Mouse (Mus musculus): ENCODE measurements at regions not wholly inside any gene's neighbourhood (a gene's known extent, or its start where the extent isn't known, plus 50 kb on each side); places are given as distances from the start of the nearest gene placed in this dataset.

DNA sequence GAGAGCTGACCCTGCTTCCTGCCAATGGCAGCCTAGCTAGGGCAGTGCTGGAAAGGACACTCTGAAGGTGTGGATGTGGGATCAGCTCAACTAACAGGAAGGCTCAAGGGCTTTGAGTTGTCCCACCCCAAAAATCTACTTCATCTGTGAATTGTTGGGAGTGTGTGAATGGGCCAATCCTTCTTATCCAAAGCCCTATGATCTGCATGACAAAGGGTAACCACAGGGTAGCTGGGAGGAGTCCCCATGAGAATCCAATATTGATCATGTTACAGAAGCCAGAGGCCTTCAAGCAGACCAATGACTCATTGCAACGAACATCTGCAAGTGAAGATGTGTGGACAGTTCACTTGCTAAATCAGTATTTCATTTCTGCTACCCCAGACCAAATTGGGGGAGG lies 51.1 kb upstream of the Adra1b start:
- no peak for DNase-seq (ENCODE audit: low spot score in 2 of 2)

DNA sequence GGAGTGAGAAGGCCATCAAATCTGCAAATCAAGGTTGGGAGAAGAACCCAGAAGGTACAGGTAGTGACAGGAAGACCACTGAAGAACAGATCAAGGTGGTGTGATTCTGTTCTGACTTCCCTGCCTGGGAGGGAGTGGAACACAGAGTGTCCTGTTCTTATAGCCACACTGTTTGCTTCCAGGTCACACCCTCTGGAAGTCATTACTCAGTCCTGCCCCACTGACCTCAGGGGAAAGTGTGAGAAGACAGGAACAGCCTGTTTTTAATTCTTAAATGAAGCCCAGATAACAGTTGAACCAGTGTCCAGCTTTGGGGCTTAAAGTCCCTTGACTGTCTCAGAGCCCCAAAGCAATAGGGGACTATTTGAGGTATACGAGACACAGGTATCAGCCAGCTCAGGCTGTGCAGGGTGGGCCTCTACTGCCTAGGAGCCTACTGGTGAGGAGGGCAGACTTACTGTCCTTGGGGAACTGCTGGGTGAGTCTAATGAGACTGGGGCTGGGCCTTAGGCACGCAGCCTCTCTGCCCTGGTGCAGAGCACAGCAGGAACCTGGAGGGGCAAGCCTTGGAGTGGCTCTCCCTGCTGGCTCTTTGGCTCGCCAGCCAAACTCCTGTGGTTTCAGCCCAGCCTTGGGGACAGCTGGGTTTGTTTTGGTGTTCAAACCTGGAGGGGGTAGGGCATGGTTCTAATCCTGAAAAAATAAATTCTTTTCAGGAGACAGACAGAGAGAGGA lies 57.4 kb upstream of the Adra1b start:
- no peak for DNase-seq (ENCODE audit: low spot score in 2 of 2)

DNA sequence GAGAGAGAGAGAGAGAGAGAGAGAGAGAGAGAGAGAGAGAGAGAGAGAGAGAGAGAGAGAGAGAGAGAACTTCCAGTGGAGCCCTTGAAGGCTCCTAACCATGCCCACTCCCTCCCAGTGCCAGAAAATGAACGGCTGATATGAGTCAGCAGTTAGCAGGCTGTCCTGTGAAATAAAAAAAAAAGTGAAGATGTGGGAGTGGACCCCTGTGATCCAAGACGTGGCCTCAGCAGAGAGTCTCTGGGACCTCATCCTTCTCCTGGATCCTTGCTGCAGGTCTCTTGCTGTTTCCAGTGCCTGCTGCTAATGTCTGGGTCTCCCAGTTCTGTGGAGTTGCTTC lies 57.9 kb upstream of the Adra1b start:
- DNase-seq (ENCODE audit: low spot score in 2 of 2) = no peak

DNA sequence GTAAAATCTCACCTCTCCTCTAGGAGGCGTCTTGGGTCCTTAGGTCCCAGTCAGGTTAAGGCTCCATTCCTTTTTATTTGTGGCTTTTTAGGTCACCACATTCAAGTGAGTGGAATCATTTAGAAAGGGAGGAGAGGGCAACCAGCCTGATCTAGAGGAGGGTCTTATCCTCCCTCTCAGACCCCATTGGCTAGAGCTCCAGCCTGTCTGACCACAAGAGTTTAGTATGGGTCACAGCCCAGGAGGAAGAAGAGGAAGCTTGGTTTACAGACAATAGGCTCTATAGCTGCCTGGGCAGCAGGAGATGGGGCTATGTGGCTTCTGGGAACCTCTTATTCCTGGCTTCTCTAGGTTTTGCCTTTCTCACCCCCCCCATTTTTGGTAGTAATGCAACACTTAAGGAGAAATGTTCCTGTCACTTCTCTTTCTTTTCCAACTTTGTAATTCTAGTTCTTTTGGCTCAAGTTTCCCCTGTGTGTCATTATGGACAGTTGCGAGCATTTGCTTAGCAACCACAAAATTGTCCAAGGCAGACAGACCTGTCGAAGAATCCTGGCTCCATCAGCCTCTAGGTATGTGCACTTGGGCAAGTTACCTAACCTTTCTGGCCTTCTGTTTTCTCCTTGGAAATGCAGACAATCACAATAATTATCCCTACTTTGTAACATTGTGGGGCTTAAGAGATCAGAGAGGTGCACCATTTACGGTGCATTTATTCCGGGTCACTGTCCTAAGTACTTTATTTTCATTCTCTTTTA lies 59.5 kb upstream of the Adra1b start:
- DNase-seq (ENCODE audit: low spot score in 2 of 2) = no peak

DNA sequence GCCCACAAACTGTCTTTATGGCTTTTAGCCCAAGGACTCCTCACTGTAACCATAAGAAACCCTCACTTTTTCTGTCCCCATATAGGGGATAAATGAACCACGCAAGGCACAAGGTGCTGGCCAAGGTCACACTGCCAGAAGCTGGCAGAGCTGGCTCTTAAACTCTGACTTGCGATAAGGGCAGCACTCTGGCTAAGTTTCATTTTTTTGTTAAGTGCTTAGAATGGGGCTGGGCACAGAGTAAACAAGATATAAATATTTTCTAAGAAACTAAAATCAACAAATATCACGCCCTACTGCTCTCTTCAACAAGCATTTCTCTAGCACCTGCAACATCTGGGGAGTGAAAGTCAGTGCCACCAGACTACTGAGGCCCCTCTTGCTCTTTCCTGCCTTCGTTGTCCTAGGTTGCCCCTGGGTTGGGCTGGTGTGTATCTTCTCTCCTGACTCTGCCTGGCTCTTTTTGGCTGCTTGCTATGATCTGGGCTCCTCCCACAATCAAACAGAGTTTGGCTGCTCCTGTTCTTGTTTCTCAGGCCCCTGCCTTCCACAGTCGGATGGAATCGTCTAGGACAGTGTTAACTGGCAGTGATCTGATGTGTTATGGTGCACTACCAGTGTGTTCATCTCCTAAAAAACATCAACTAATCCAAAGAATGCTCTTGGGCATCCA lies 60.5 kb upstream of the Adra1b start:
- DNase-seq (ENCODE audit: low spot score in 2 of 2) = no peak

DNA sequence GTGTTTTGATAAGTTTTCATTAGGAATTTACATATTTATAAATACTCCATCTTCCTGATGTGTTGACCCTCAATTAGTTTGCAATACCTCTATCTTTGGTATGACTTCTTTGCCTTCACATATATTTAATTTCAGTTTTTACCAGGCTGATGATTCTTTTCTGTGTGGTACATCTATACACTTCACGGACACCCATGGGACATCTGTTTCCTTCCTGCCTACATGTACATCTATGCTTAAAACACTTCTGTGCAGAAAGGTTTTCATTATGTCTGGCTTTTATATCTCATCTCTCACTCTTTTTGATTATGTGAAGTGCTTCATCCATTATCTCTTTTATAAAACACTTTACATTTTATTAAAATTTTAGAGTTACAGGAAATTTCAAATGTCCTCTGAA lies 66.8 kb upstream of the Adra1b start:
- DNase-seq (ENCODE audit: low spot score in 2 of 2) = no peak

DNA sequence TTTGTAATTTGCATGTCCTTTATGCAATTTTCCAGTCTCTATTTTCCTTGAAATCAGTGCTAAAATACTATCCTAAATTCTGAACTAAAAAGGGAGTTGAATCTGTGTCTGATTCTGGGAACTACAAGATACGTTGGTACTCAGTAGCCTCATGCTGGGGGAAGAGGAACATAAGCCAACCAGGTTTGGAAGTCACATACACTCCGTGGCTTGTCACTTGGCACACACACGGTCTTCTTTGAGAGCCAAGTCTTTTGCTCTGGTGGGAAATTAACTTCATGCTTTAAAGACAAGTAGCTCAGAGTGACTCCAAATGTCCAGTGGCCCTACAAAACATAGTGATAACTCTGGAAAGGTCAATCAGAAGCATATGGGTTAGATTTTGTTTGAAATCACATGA lies 70.9 kb upstream of the Adra1b start:
- no peak for DNase-seq (ENCODE audit: low spot score in 2 of 2)

DNA sequence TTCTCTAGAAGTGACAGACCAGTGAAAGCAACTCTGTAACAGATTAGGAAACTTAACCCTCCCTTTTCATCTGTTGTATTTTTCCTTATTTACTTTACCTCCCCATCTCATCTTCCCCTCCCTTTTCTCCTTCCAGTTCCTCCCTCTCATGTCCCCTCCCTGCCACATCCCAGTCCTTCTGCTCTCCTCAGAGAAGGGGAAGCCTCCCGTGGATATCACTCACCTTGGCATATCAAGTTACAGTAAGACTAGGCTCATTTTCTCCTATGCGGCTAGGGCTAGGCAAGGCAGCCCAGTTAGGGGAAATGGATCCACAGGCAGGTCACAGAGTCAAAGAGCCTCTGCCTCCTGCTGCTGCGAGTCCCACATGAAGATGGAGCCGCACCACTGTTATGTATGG lies 75.0 kb upstream of the Adra1b start:
- DNase-seq (ENCODE audit: low spot score in 2 of 2) = no peak

DNA sequence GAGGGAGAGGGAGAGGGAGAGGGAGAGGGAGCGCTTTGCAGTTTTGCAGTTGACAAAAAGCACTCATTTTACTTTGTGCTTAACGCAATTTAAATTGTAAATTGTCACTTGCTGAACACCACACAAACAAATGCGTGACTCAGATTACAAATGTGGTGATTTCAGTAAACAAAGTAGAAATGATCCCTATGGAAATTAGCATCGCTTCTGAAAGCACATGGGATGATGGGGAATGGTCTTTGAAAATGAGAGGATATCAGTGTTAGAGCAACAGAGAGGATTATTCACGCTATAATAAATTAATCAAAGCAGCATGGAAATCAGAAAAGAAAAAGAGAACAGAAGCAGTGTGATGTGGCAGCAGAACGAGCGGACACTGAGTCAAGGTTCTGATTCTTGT lies 78.4 kb upstream of the Adra1b start:
- no peak for DNase-seq (ENCODE audit: low spot score in 2 of 2)

DNA sequence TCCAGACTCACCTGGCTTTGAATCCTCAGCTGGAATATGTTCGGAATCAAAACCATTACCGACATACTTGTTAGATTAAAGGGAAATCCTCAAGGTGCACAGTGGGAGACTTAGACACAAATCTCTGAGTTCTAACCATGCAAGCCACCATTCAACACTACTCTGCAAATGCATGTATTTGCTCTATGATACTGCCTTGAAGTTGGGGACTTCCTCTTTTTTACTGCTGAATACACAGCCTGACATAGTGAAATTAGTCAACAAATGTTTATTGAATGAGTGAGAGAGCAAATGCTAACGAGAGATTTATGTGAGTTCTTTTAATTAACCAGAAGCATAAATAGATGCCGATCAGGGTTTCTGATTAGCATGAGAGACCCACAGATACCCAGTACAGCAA lies 79.4 kb upstream of the Adra1b start:
- DNase-seq (ENCODE audit: low spot score in 2 of 2) = no peak

DNA sequence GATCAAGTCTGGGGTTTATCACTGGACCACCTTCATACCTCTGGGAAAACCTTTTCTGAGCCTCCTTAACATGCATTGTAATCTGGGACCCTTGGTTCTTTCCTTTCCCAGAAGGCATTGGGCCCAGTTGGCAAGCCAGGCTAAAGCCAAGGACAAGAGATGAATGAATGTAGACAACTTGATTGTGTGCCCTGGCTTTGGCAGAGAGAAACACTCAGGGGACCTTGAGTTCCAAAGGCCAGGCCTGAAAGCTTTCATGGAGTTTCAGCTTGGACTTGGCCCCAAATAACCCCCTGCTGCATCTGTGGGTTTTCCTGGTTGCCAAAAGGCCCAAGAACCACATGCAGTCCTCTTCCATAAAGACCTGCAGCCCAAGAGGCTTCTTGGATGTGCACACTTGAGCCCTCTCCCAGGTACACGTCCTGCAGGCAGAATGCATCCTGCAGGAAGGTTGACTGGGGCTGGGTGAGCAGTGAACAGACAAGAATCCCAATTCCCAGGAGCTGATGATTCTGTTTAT lies 89.0 kb upstream of the Adra1b start:
- DNase-seq (ENCODE audit: low spot score in 2 of 2) = no peak

DNA sequence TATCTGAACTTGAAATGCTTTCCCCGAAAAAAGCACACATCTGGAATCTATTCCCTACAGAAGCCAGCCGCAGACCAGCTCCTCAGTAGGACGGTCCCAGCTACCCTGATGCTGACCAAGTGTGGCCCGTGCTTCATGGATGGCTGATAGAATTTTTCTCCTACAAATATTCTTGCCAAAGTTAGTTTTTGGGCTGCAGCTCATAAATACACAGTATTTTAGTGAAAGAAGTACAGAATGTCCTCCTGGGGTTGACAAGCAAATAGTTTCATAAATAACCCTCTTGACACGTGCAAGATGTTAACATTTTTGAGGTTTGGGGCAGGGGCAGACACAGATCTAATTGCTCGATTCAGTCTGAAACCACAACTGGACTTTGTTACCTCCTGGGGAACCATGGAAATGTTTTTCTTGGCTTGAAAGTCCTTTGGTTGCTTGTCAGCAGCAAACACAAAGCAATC lies 91.0 kb upstream of the Adra1b start:
- DNase-seq (ENCODE audit: low spot score in 2 of 2) = no peak

DNA sequence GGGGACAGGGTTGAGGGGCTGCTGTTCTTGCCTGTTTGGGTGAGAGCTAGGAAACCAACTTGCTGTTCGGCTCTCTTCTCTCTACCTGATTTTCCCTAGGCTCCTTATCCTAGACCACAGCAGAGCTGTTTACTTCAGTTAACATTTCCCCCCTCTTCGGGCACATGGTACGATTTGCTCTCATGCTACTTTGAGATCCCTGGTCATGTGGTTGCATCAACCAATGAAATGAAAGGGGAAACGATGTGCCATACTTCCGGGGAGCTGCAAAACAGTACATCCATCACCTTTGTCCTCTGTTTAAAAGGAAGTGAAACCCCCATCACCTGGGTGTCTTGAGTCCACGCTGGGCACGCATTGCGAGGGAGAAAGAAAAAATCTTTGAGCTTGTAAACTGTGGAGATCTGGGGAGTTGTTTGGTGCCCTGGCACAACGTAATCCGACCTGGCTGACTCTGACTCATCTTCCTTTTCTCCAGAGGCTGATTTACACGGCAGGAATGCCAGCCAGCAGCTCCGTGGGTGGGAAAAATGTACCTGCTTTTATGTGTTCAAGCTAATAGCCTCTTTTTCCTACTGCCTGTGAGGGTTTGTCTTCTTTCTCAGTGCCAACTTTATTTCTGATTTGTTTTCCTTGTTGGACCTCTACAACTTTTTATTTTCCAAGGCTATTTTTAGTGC lies 97.2 kb upstream of the Adra1b start:
- DNase-seq (ENCODE audit: low spot score in 2 of 2) = no peak

DNA sequence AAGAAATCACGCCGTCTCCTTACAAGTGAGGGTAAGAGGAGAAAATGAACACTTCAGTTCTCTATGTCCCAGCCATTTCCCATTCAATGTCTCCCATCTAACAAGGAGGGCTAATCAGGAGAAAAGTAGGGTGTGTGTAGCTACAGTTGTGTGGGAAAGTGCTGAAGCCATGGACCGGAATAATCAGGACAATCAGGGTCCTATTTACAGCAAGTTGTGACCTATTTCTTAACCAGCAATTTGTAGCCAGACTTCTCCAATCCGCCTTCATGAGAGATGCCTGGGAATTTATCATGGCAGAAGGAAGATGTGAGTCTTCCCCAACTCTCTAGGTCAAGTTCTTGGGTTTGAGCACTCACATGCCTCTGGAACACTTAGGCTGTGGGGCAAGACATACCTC lies 99.0 kb upstream of the Adra1b start:
- no peak for DNase-seq (ENCODE audit: low spot score in 2 of 2)

DNA sequence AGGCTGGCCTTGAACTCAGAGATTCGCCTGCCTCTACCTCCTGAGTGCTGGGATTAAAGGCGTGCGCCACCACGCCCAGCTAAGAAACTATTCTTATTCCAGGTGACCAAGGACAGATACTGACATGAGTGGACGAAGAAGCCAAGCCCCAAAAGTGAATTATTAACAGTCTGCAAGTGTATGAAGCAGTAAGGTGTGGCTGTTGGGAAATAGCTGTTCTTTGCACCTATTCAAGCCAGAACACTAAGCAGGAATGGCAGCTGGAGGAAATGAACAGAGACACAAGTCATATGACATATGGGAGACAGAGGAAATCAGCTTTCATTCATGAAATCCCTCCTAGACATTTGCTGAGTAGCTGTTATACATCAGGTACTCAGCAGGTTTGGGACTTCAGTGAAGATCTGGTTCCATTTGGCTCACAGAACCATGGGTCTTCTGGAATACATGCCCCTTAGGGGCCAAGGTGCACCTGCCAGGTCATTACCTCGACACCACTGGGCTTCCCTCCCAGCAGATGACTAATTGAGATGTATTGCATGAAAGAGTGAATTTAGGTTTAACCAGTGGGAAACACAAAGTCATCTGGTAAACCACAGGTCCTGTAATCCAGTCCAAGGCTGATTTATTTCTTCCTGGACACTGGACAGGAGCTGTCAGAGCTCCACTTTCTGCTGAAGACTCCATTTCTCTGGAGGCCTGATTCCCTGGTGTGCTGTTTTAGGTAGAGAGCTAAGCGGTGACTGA lies 101.0 kb upstream of the Adra1b start:
- no peak for DNase-seq (ENCODE audit: low spot score in 2 of 2)

DNA sequence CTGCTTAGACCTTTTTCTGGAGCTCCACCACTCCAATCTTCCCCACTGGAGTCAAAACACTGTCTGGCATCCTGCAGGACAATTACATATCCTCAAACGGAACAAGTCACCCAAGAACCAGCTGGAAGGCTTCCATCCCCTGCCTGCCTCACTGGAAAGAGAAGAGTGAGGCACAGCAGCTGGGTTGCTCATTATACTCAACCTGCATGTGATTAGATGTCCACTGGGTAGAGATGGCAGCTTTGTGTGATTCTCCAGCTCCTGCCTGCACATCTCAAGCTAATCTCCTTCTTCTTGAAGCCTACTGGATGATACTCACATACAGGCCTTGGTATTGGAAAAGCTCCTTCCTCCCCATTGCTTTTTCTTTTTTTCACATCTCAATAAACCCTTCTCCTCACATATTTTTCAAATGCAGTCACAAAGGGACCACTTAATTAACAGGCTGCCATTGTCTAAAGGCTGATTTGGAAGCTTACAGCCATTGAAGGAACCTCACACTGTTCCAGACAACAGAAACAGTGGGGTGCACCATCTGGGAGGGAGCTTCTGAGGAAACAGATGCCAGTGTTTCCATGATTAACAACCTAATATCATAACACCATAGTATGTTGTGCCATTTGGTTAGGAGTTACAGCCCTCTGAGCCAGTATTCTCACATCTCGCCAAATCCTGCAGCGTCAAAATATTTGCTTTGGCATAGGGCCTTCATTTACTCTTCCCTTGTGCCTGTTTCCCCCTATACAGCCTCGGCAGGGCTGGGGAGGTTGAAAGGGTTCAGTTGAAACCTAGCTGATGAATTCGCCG lies 101.9 kb upstream of the Adra1b start:
- no peak for DNase-seq (ENCODE audit: low spot score in 2 of 2)

DNA sequence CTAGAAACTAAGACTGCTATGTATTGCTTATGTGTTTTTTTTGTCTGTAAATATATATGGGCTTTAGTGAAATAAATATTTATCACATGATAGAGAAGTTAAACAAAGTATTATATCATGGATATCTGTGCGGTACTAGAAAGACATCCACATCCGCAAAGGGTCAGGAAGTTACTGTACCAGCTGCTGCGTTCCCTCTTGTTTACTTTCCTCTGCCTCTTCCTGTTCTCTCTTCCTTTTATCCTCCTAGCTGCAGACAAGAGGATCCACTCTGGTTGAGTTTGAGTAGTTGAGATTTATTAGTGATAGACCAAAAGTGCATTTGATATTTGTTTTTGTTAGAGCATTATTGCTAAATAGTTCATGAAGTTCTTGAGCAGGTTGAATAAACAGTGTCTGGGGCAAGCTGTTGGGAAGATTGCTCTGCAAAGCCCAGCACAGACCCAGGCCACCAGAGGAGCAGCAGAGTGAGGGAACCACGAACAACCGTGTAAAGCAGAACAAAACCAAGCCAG lies 106.6 kb upstream of the Adra1b start:
- no peak for DNase-seq (ENCODE audit: low spot score in 2 of 2)

DNA sequence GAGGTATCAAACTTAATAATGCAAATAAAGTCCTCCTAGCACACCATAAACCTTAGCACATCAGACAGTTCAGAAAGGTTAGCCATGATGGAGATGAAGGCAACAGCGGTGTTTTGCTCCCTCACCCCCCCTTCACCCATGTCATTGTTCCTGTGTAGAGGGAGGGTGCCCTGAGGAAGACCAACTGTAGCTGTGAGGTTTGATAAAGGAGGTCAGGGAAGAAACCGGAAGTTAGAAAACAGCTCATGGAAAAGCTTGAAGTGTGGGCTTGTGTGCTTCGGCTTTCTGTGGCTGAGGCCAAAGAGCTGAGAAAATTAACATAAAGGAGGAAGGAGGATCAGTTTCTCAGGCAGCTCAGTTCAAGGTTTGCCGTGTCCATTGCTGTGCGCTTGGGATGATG lies 111.3 kb upstream of the Adra1b start:
- DNase-seq (ENCODE audit: low spot score in 2 of 2) = no peak

DNA sequence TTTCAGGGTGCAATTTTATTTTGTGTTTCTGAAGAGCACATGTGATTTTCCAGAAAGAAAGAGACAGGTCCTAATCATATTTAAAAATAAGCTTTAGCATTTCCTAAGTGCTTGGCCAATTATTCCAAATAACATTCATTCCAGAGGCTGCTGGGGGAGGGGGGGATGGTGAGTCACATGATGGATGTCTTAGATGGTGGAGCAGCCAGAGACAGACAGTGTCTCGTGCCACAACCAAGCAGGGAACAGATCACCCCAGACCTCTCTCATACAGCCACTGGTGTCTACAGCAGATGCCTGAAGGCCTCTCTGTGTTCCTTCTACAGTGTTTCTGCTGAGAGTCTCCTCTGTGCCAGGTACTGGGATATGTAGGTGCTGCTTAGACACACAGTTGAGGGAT lies 112.8 kb upstream of the Adra1b start:
- DNase-seq (ENCODE audit: low spot score in 2 of 2) = no peak

DNA sequence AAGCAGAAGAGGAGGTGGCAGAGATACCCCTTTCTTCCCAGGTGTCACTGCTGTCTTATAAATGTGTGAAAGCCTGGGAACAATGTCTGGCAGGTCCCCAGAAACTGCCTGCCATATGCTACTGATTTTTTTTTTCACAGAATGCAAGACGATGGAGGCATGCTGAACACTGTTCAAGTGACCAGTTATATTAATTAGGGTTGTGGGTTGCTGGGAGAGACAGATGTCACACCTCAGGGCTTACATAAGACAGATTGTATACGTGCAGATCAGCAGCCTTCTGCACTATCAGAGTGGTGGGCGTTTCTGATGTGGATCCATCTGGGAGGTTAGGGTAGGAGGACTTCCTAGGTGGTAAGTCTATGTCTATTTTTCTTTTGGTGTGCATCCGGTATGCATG lies 120.6 kb upstream of the Adra1b start:
- peak in 1 of 2 experiments; percentile 6 for DNase-seq (ENCODE audit: low spot score in 2 of 2)

All from frontal cortex, postnatal 36 days (tissue).